Mouse (Mus musculus): Measurements from ENCODE around the gene Tmem131.

- TF ChIP-seq CTCF (IDR thresholded peaks at IDR 0.05; ENCODE audit: insufficient read depth, low read length) (no peak), POLR2A (IDR thresholded peaks at IDR 0.05; ENCODE audit: borderline replicate concordance, extremely low read depth, low read depth, low read length) (no peak)
Measured at GRCm38 (mm10) chr1:36936567-36936966, 6.9 kb downstream of the Tmem131 start.
